Mouse (Mus musculus) kidney, adult 2 months (tissue): Measurements from ENCODE around the gene Tln2. TPM values are rescaled to one million over a fixed set of nuclear protein-coding genes. Genes with fewer than 3 reads are reported as not detected.

Source experiments
- DNase-seq: peaks from one replicate; pipeline ENCODE4 v3.0.0; 2021
- H3K27ac ChIP-seq: fragments of 200-500 bp; 2 replicates; pipeline ENCODE4 v1.5.1; 2012; ENCODE audit warnings: low read depth, low read length, control low read depth, inconsistent platforms; ENCODE audit not compliant: insufficient read depth
- H3K27me3 ChIP-seq: fragments of 200-500 bp; replicated peaks from 2 replicates; pipeline ENCODE4 v1.6.1; 2012; ENCODE audit warnings: mild to moderate bottlenecking, moderate library complexity, low read length, inconsistent platforms; ENCODE audit not compliant: control insufficient read depth, insufficient read depth
- H3K36me3 ChIP-seq: fragments of 200-500 bp; 2 replicates; pipeline ENCODE4 v1.6.1; 2012; ENCODE audit warnings: mild to moderate bottlenecking, moderate library complexity, low read length, inconsistent platforms; ENCODE audit not compliant: control insufficient read depth, insufficient read depth
- H3K4me1 ChIP-seq: fragments of 200-500 bp; 2 replicates; pipeline ENCODE4 v1.6.1; 2011; ENCODE audit warnings: low read length; ENCODE audit not compliant: control insufficient read depth, insufficient read depth
- H3K4me3 ChIP-seq: fragments of 200-500 bp; 2 replicates; pipeline ENCODE4 v1.5.1; 2011; ENCODE audit warnings: mild to moderate bottlenecking, low read depth, low read length, control low read depth; ENCODE audit not compliant: insufficient read depth
- CTCF ChIP-seq: fragments of 200-500 bp; conservative IDR thresholded peaks from 2 replicates; pipeline ENCODE4 v1.5.1; 2011; ENCODE audit warnings: low read depth, mild to moderate bottlenecking, control low read depth, low read length, moderate library complexity, mixed read lengths; ENCODE audit not compliant: insufficient read depth, insufficient read length
- POLR2A ChIP-seq: fragments of 200-500 bp; IDR thresholded peaks from one replicate; pipeline ENCODE4 v1.6.1; 2011; ENCODE audit warnings: low read depth, low read length, control low read depth
- WGBS: fragments of 180-500 bp; shearing (Covaris S2); methylation state at CpG from one replicate; pipeline ENCODE4 v1.1.7; 2018; 5-methylcytosine and 5-hydroxymethylcytosine counted together
- polyA plus RNA-seq: library from polyadenylated mRNA; depleted of rRNA; stranded (reverse); fragments of >200 nt; gene quantifications from 2 replicates; pipeline ENCODE4 v1.2.3, GENCODE M21; 2012

Tln2 gene
- polyA plus RNA-seq, 1 experiment = 113 TPM

DNA sequence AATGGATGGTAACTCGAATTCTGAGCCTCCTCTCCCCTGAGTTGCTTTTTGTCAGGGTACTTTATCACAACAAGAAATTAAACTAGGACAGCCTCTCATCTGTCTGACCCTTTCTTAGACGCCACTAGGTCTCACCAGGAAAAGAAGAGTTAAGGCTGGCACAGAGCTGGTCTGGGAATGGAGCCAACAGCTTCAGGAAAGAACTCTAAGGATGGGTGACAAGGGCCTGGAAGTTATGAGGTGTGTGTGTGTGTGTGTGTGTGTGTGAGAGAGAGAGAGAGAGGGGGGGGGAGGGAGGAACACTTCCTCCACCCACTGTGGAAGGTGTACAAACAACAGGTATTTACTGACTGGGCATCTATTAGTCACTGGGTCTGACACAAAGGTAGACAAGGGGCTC is 294.6 kb downstream of the Tln2 start:
- no peaks in the 10 kb centered on the region for H3K27me3 ChIP-seq
- H3K27ac ChIP-seq = no peak overlapping the region
- WGBS = 47% methylated on average over 2 of the region's 2 CpGs
- H3K4me3 ChIP-seq = no peak overlapping the region
- DNase-seq = peak; percentile 73
- peaks cover 3% of the 10 kb centered on the region; the same call in 1 of the 2 replicates for H3K36me3 ChIP-seq
- no peaks in the 10 kb centered on the region for H3K4me1 ChIP-seq
- TF ChIP-seq CTCF (no peak), POLR2A (no peak)

DNA sequence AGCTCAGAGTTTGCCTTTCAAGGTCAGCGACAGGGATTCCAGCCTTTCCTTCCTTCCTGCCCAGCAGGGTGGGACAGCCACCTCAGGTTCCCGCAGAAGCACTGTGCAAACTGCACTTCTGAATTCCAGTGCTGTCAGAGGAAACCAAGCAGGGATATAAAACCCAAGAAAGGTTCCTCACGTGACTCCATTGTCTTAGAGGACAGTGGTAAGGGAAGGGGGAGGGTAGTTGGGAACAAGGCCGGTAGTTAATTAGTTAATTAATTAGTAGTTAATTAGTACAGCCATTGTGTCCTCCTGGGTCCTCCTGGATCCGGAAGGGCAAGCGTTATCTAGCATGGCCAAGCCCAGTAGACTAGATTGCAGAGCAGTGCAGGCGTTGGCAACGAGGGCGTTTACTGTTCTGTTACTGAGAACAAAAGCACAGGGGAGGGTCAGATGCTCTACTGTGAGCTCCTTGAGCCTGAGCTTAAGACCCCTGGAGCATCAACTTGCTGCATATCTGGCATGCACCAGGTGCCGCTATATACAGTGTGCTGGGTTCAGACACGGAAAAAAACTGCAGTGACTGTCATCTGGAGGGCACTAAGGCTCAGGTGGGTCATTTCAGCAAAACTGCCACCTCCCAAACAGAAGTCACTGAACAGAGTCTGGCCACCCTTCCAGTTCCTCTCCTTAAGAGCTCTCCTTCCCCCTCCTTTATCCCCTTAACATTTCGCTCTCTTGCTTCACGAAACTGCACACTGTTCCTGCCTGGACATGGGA is 298.5 kb downstream of the Tln2 start:
- Histone ChIP-seq H3K4me1 (no peaks in the 10 kb centered on the region), H3K27ac (peak overlapping the region; percentile 21; the same call in 1 of the 2 replicates), H3K36me3 (peaks cover 11% of the 10 kb centered on the region; the same call in 1 of the 2 replicates), H3K27me3 (no peaks in the 10 kb centered on the region), H3K4me3 (no peak overlapping the region)
- 44% methylated on average over 13 of the region's 13 CpGs for WGBS
- TF ChIP-seq CTCF (no peak), POLR2A (no peak)
- DNase-seq = peak; percentile 66

DNA sequence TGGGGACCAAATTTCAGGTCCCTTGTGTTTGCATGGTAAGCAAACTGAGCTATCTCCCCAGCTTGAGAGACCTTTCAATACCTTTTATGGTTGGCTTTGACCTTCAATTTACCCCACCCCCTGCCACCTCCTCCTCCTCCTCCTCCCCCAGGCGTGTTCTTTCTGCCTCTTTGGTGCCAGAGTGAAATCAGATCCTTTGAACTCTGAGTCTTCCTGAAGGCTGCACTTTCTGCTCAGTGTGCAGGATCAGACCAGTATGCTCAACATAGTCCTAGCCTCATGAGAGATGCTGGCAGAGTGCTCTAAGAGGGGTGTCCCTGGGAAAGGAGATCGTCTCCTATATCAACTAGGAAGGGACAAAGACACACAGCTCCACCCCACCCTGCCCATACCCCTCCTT is 309.4 kb downstream of the Tln2 start:
- TF ChIP-seq CTCF (no peak), POLR2A (no peak)
- Histone ChIP-seq H3K27ac (no peak overlapping the region), H3K4me3 (no peak overlapping the region), H3K27me3 (no peaks in the 10 kb centered on the region), H3K4me1 (no peaks in the 10 kb centered on the region; the same call in 1 of the 2 replicates), H3K36me3 (peaks cover 7% of the 10 kb centered on the region; the same call in 1 of the 2 replicates)
- 51% methylated on average over 2 of the region's 2 CpGs for WGBS
- peak; percentile 36 for DNase-seq

DNA sequence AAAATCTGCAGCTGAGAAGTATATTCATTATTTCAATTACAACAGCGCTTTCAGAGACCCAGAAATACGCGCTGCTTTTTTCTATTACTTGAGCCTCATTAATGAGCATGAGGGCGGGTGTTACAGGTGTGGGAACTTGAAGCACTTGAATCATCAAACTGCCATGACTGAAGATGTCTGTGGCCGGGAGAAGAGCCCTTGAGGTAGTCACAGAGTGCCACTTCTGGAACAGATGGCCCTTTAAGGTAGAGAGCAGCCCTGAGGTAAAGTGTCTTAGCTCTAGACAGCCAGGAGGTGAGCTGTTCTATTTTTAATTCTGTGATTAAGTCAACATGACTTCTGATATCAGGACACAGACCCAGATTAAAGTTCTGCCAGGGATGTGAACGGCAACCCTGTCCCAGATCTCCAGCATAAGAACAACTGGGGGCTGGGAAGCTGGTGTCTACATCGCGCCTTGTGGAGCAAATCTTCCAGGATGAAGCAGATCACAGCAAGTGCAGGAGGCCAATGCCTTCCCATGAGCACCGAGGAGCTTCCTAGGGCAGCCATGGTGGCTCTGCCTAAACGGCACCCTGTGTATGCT is 312.0 kb downstream of the Tln2 start:
- TF ChIP-seq CTCF (no peak), POLR2A (no peak)
- no peak overlapping the region for H3K27ac ChIP-seq
- no peaks in the 10 kb centered on the region for H3K27me3 ChIP-seq
- H3K36me3 ChIP-seq = peaks cover 2% of the 10 kb centered on the region
- H3K4me1 ChIP-seq = no peaks in the 10 kb centered on the region; the same call in 1 of the 2 replicates
- DNase-seq = no peak
- 93% methylated on average over 10 of the region's 10 CpGs for WGBS
- H3K4me3 ChIP-seq = no peak overlapping the region

DNA sequence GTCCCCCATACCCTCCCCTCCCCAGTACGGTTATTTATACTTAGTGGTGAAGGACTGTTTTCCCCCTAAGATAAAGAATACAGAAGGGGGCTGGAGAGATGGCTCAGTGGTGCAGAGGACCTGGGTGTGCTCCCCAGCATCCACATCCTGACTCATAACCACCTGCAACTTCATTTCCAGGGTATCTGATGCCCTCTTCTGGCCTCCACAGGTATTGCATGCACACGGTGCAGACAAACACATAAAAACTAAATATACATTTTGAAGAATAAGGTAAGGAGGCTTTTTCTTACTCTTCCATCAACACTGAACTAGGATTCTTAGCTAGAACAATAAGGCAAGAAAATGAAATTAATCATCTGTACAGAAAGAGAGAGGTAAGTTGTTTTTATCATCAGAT is 314.2 kb downstream of the Tln2 start:
- no peak for DNase-seq
- Histone ChIP-seq H3K4me3 (no peak overlapping the region), H3K27ac (no peak overlapping the region), H3K27me3 (no peaks in the 10 kb centered on the region), H3K4me1 (no peaks in the 10 kb centered on the region), H3K36me3 (no peaks in the 10 kb centered on the region; the same call in none of the 2 replicates)
- TF ChIP-seq POLR2A (no peak), CTCF (peak; percentile 43)
- 98% methylated on average over 2 of the region's 2 CpGs for WGBS

DNA sequence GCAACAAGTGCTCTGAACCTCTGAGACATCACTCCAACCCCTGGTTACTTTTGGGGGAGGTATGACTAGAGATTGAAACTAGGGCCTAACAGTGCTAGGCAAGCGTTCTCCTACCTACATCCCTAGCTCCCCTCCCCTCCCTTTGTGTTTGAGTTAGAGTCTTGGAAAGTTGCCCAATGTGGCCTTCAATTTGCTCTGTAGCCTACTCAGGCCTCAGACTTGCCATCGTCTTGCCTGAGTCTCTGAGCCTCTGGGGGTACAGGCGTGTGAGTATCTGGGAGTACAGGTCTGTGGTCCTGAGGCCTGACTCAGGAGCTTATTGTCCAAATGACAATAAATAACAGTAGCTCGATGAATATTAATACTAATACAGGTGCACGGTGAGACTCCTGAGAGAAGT is 317.8 kb downstream of the Tln2 start:
- DNase-seq = no peak
- WGBS = 86% methylated on average over 5 of the region's 5 CpGs
- Histone ChIP-seq H3K4me3 (no peak overlapping the region), H3K27ac (no peak overlapping the region), H3K27me3 (no peaks in the 10 kb centered on the region), H3K36me3 (peaks cover 5% of the 10 kb centered on the region), H3K4me1 (no peaks in the 10 kb centered on the region)
- TF ChIP-seq POLR2A = no peak
- TF ChIP-seq CTCF = no peak

DNA sequence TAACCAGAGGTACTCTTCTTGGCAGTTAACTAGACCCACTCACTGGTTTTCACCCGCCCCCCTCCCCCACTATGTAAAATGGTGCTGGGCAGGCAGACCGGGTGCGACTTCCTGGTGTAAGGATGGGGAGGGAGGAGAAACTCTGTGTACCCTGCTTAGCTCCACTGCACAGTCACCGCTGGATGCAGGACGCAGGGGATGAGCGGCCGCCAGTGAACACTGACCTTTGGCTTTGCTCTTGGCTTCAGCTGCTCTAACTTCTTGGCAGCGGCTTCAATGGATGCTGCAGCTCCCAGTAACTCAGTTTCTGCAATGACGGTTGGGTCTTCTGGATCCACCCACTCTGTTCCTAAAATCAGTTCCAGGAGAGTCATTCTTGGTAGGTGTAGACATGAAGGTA is 319.0 kb downstream of the Tln2 start:
- H3K4me3 ChIP-seq = no peak overlapping the region
- H3K27me3 ChIP-seq = no peaks in the 10 kb centered on the region
- DNase-seq = peak; percentile 91
- 32% methylated on average over 9 of the region's 9 CpGs for WGBS
- H3K4me1 ChIP-seq = peaks cover 3% of the 10 kb centered on the region; the same call in 1 of the 2 replicates
- no peak overlapping the region for H3K27ac ChIP-seq
- peaks cover 5% of the 10 kb centered on the region for H3K36me3 ChIP-seq
- no peak for TF ChIP-seq CTCF
- TF ChIP-seq POLR2A = no peak
